Mouse (Mus musculus) ES-E14 (cell line): Measurements from ENCODE around the gene Egln1.

Experiments
- CHD2 ChIP-seq: IDR thresholded peaks from 2 replicates; pipeline ENCODE4 v1.6.1; 2014; ENCODE audit warnings: mild to moderate bottlenecking, low read depth, low read length, inconsistent platforms
- MAFK ChIP-seq: IDR thresholded peaks from 2 replicates; pipeline ENCODE4 v1.6.1; 2014; ENCODE audit warnings: mild to moderate bottlenecking, low read depth, low read length, inconsistent platforms; ENCODE audit not compliant: insufficient read depth
- ZC3H11A ChIP-seq: IDR thresholded peaks from 2 replicates; pipeline ENCODE4 v1.6.1; 2012; ENCODE audit warnings: low read depth, mild to moderate bottlenecking, inconsistent platforms, low read length, borderline replicate concordance

- TF ChIP-seq CHD2 (no peak), MAFK (no peak), ZC3H11A (no peak)
These were observed 21.3 kb upstream of the Egln1 start for GRCm38 (mm10) chr8:124970312-124970933.
